Mouse (Mus musculus) C2C12 (cell line): ENCODE data around the gene Hist1h1t. TPM values are rescaled to one million over a fixed set of nuclear protein-coding genes. Genes with fewer than 3 reads are reported as not detected.
A peak's percentile ranks its signal among the peaks of the same experiment; 100 is the strongest.

Experiments used
- H3K27me3 ChIP-seq: one replicate; pipeline ENCODE4 v1.6.1; 2011; ENCODE audit not compliant: control insufficient read depth, insufficient read depth, insufficient read length
- H3K36me3 ChIP-seq: one replicate; pipeline ENCODE4 v1.6.1; 2011; ENCODE audit not compliant: control insufficient read depth, insufficient read depth
- H3K4me3 ChIP-seq: one replicate; pipeline ENCODE4 v1.5.1; 2011; ENCODE audit warnings: mild to moderate bottlenecking, control low read depth; ENCODE audit not compliant: poor library complexity, insufficient read depth, severe bottlenecking
- H3K79me2 ChIP-seq: one replicate; pipeline ENCODE4 v1.6.1; 2011; ENCODE audit not compliant: control insufficient read depth, insufficient read depth
- H3K79me3 ChIP-seq: one replicate; pipeline ENCODE4 v1.6.1; 2011; ENCODE audit warnings: low read depth, control low read depth
- H3ac ChIP-seq: one replicate; pipeline ENCODE3; 2011; ENCODE audit warnings: low read depth; ENCODE audit not compliant: control insufficient read depth, insufficient read length
- CEBPB ChIP-seq: IDR thresholded peaks from one replicate; pipeline ENCODE4 v1.6.1; 2011; ENCODE audit warnings: low read depth, mild to moderate bottlenecking, control low read depth, moderate library complexity
- CTCF ChIP-seq: IDR thresholded peaks from one replicate; pipeline ENCODE4 v1.5.1; 2011; ENCODE audit not compliant: control insufficient read depth, insufficient read depth, insufficient read length
- FOSL1 ChIP-seq: IDR thresholded peaks from one replicate; pipeline ENCODE4 v1.8.0; 2011; ENCODE audit warnings: mild to moderate bottlenecking, low read length; ENCODE audit not compliant: poor library complexity, insufficient read depth, severe bottlenecking
- MAX ChIP-seq: IDR thresholded peaks from one replicate; pipeline ENCODE4 v1.6.1; 2011; ENCODE audit warnings: mild to moderate bottlenecking, control low read depth
- MYOD1 ChIP-seq: IDR thresholded peaks from one replicate; pipeline ENCODE4 v1.6.1; 2011; ENCODE audit warnings: low read depth; ENCODE audit not compliant: control insufficient read depth, insufficient read length
- MYOG ChIP-seq: IDR thresholded peaks from one replicate; pipeline ENCODE4 v1.6.1; 2011; ENCODE audit not compliant: control insufficient read depth, insufficient read length; ENCODE audit errors: extremely low read depth
- USF1 ChIP-seq: IDR thresholded peaks from one replicate; pipeline ENCODE4 v1.6.1; 2011; ENCODE audit warnings: low read depth, mild to moderate bottlenecking, control low read depth, moderate library complexity
- polyA plus RNA-seq: library from polyadenylated mRNA; unstranded; fragments of >200 nt; fragmentation: generic; extraction: Trizol; gene quantifications from one replicate; pipeline ENCODE4 v1.2.1, GENCODE M21; 2012; ENCODE audit warnings: missing spikeins

Hist1h1t gene
- polyA plus RNA-seq, 1 experiment, result not detected

- H3K36me3 ChIP-seq, result no peaks in the 10 kb centered on the region
- no peaks in the 10 kb centered on the region for H3K79me3 ChIP-seq
- H3K79me2 ChIP-seq, result no peaks in the 10 kb centered on the region
- TF ChIP-seq CTCF, result no peak
- no peak for TF ChIP-seq CEBPB
- no peak for TF ChIP-seq FOSL1
- TF ChIP-seq MYOD1, result no peak
- TF ChIP-seq USF1, result no peak
- no peak for TF ChIP-seq MYOG
- no peak for TF ChIP-seq MAX
- H3ac ChIP-seq, result no peak overlapping the region
- H3K27me3 ChIP-seq, result no peaks in the 10 kb centered on the region
- no peak overlapping the region for H3K4me3 ChIP-seq
Observed at GRCm38 (mm10) chr13:23705751-23706356, 10.2 kb downstream of the Hist1h1t start.

GRCm38 (mm10) chr13:23706771-23707170 is 11.2 kb downstream of the Hist1h1t start:
- TF ChIP-seq USF1 (no peak), CTCF (no peak), MYOD1 (no peak)
- Histone ChIP-seq H3ac (no peak overlapping the region), H3K4me3 (no peak overlapping the region), H3K79me2 (no peaks in the 10 kb centered on the region), H3K27me3 (no peaks in the 10 kb centered on the region), H3K79me3 (no peaks in the 10 kb centered on the region), H3K36me3 (no peaks in the 10 kb centered on the region)

- no peaks in the 10 kb centered on the region for H3K79me2 ChIP-seq
- no peaks in the 10 kb centered on the region for H3K79me3 ChIP-seq
- H3K36me3 ChIP-seq, result no peaks in the 10 kb centered on the region
- H3ac ChIP-seq, result no peak overlapping the region
- TF ChIP-seq CTCF (no peak), USF1 (no peak), CEBPB (no peak), MYOG (no peak), MYOD1 (no peak), MAX (no peak), FOSL1 (no peak)
- no peak overlapping the region for H3K4me3 ChIP-seq
- no peaks in the 10 kb centered on the region for H3K27me3 ChIP-seq
Observed at GRCm38 (mm10) chr13:23708041-23708440, 12.4 kb downstream of the Hist1h1t start.

- Histone ChIP-seq H3K27me3 (no peaks in the 10 kb centered on the region), H3K79me2 (no peaks in the 10 kb centered on the region), H3K79me3 (no peaks in the 10 kb centered on the region), H3K36me3 (no peaks in the 10 kb centered on the region), H3ac (no peak overlapping the region), H3K4me3 (no peak overlapping the region)
- no peak for TF ChIP-seq MYOG
- TF ChIP-seq MYOD1, result no peak
- no peak for TF ChIP-seq FOSL1
- no peak for TF ChIP-seq USF1
Observed at GRCm38 (mm10) chr13:23708654-23709053, 13.0 kb downstream of the Hist1h1t start.

GRCm38 (mm10) chr13:23709714-23710373 is 14.2 kb downstream of the Hist1h1t start:
- TF ChIP-seq MYOG, result no peak
- no peak for TF ChIP-seq USF1
- no peak for TF ChIP-seq CEBPB
- no peak for TF ChIP-seq FOSL1
- no peak for TF ChIP-seq CTCF
- Histone ChIP-seq H3K79me3 (no peaks in the 10 kb centered on the region), H3K4me3 (peak overlapping the region; percentile 31), H3K36me3 (no peaks in the 10 kb centered on the region), H3ac (peak overlapping the region; percentile 51), H3K79me2 (no peaks in the 10 kb centered on the region), H3K27me3 (no peaks in the 10 kb centered on the region)

- TF ChIP-seq MYOD1 (no peak), FOSL1 (no peak), MYOG (no peak), MAX (no peak), CTCF (no peak), USF1 (no peak), CEBPB (no peak)
- peak within 1 kb of the TSS; percentile 51 for H3ac ChIP-seq
- H3K79me2 ChIP-seq, result no peaks in the 10 kb centered on the region
- no peaks in the 10 kb centered on the region for H3K79me3 ChIP-seq
- H3K27me3 ChIP-seq, result no peaks in the 10 kb centered on the region
- no peaks in the 10 kb centered on the region for H3K36me3 ChIP-seq
- peak within 1 kb of the TSS; percentile 31 for H3K4me3 ChIP-seq
Observed at GRCm38 (mm10) chr13:23710374-23711089, 14.9 kb downstream of the Hist1h1t start, which contains the start of gene Hfe. Hfe (minus strand) TSS chr13:23710854.
